Mouse (Mus musculus) thymus, postnatal 14 days (tissue): Measurements from ENCODE around the gene Tmem50b.
"Not testable (repeated sequence)": the region's sequence is repeated elsewhere in the genome, so short reads cannot be mapped to it uniquely, and the experiment has no call there.

Experiments
- DNase-seq: peaks from one replicate; pipeline ENCODE4 v3.0.0; 2021

Tmem50b gene

DNA sequence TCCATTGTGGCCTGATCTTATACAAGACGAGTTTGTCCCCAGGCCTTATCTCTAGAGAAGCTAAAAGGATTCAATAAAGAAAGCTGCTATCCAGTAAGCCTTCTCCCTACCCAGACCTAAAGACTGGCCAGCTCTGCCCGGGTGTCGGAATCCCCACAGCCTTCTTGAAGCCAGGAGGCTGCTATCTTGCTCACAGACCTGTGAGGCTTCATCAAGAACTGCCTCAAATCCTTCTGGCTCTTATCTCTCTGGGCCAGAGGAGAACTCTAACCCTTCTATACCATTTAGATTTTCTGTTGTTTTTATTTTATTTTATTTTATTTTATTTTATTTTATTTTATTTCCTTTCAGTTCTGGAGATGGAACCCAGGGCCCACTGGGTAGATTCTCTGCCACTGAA lies 60.5 kb downstream of the Tmem50b start:
- DNase-seq, result no peak

DNA sequence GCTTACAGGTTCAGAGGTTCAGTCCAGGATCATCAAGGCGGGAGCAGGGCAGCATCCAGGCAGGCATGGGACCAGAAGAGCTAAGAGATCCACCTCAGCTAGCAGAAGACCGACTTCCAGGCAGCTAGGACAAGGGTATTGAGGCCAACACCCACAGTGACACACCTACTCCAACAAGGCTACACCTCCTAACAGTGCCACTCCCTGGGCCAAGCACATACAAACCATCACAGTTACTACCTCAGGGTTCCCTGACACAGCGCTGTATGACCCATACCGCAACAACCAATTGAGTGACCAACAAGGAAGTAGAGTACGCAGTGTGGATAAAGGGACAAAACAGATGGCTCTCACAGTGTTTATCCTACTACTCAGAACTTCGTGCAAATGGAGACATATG lies 61.2 kb downstream of the Tmem50b start:
- no peak for DNase-seq

DNA sequence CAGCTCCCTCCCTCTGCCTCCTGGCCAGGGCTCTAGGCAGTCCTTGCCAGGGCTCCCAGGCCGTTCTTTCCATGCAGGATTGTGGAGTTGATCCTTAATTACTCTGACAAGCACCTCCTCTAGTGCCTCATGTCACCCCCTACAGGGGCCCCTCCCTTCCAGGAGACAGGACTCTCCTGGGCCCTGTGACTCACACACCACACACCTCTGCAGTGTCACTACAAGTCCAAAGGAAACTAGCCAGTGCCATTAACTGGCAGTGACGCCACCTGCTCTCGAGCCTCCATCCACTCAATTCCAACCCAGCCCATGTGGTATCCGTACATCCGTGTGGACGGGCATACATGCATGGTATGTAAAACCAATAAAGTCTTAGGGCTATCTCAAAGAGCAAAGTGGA lies 62.7 kb downstream of the Tmem50b start:
- no peak for DNase-seq

DNA sequence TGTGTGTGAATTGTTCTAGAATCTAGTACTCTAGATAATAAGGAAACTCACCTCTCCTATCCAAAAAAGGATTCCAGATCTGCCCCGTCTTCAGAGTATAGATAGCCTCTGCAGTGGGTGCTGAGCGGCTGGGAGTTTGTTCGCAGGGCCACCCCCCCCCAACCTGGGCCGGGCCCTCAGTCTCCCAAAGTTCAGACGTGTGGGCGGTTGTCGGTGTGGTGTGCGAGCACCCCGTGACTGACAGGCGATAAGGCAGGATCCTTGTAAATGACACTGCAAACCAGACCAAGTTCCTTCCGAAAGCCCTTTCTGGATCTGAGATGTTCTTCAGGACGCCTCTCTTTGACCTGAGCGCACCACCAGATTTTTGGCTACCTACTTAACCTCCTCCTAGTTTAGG lies 63.1 kb downstream of the Tmem50b start:
- peak; percentile 58 for DNase-seq

DNA sequence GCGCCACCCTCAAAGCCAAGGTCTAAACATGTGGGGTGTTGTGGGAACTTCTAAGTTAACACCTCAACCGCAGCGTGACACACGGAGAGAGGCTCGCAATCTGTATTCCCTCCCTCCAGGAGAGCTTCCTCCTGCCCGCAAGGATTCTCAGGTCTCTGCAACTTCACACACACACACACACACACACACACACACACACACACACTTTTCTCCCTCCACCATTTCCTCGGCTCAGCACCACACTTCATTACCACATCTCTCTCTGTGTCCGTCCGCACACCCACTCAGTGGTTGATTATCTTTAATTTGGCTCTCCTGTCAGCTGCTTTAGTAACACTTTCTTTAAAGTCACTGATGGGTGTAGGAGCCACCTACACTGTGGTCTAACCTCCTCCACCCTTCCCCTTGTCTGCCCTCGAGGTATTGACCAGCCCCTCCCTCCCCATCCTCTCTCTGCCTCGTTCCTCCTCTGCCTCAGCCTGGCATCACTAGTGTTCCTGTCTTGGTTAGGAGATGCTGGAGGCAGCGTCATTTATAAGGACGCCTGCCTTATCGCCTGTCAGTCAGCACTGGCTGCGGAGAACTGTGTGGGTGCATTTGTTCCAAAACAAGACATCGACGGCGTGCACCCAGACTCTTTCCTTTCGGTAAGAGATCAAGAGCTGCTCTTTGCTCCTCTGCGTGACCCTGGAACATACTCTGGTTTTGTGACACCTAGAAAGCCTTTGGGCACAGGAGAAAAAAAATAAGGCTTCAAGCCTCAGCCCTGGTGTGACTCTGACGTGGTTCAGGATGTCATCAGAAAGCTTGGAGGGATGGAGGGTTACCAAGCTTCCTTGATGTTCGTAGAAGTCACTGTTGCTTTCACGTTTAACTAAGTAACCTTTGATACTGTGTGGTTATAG lies 64.3 kb downstream of the Tmem50b start:
- DNase-seq, result peak; percentile 62

DNA sequence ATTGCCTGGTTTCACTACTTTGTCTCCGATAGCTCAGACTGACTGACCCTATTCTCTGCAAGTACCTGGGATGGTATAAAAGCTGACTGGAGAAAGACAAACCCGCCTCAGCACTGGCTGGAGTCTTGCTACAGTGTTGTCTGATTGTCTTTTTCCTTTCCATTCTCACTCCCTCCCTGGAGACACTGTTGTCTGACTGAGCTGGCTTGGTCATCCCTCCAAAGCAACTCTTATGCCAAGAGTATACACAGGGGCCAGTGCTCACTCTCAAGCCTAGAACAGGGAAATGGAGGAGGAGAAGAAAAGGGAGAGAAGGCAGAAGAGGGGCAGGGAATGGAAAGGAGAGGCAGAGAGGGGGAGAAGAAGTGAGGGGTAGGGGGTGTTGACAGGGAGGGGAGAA lies 65.2 kb downstream of the Tmem50b start:
- no peak for DNase-seq

DNA sequence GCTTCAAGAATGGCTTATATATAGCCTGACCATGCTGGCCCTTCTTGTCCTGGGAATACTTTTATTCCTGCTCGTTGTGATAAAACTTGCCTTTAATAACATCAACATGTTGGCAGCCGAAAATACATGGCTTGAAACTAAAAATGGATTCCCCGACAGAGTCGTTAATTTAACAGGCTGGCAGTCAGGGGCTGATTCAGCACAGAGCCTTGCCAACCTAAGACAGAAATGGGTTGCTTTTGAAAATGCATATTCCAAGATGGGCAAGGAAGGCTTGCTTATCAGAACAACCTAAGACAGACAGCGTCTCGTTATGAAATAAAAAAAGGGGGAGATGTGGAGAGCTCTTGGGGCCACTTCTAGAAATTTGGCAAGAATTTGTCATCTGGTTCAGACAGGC lies 65.7 kb downstream of the Tmem50b start:
- no peak for DNase-seq

DNA sequence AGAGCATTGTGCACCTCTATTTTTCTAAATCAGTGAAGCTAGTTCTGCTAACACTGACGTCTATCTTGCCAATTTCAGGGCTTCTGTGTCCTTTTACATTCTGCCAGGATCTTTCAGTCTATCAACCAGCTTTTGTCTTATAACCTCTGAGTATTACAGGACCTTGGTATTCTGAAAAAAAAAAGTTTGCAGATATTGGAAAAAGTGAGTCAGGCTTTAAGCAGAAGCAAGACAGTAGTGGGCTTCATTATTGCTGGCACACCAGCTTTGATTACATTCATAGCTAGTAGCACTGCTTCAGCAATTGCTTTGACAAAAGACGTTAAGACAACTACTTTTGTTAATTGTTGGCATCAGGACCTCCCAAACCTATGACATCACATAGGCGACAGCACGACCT lies 66.8 kb downstream of the Tmem50b start:
- not testable (repeated sequence) for DNase-seq

DNA sequence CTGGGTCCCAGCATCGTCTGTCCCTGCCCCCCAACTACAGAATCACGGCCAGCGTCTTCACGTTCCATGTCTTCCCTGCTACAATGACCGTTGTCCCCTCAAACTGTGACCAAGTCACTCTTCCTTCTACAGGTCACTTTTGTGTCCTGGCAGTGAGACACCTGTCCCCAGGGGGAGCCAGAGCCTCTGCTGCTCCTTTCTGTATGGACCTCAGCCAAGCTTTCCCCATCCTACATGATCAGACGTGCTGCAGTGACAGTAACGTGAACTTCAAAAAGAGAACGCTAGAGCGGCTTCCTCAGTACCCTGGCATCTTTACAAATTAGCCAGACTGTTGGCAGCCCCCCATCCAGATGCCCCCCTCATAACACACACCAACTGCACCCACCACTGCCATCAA lies 69.0 kb downstream of the Tmem50b start:
- DNase-seq, result no peak

DNA sequence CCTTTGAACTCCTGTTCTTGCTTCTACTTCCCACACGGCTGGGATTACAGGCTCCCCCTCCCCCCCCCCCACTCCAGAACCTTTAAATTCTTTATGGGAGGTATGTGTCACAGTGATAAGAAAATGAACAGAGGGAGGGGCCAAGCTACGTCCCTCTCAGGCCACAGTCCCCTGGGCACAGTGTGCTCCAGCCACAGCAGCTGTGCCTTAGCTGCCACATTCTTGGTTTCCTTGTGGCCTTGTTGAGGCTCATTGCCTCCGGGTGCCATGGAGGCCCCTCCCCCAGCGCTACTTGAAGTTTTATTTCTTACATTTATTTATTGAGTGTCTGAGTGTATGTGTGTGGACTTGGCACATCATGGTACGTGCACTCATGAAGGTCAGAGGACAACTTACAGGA lies 70.1 kb downstream of the Tmem50b start:
- no peak for DNase-seq

DNA sequence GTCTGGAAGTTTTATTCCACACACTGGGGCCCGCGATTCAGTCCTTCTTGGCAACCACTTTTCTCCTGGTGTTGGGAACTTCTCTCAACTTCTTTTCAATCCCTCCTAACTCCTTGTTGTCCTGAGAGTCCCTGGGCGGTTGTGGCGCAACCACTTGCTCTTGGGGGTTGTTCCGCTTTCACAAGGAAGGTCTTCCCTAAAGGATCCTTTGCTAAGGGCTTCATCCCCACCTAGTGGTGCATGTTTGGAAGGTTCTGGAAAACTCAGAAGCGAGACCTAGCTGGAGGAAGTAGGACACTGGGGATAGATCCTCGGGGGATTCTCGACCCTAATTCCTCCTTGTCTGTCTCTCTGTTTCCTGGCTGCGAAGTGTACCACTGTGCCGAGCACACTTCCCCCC lies 70.5 kb downstream of the Tmem50b start:
- DNase-seq, result no peak

DNA sequence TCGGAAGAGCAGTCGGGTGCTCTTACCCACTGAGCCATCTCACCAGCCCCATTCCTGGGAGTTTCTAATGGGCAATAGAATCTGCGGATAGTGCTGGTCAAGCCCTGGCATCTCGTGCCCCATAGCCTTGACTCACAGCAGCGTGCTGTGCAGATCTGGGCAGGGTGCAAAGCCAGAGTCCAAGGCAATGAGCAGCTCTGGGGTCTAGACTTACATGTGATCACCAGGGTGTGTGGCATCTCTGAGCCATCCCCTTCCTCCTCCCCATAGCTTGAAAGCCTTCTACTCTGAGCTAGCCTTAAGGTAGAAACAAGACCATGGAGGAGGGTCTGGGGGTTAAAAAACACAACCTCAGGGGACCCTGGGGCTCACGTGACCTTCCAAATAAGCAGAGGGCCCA lies 71.3 kb downstream of the Tmem50b start:
- DNase-seq, result no peak
